Comparison of ENCODE assay signal across 22 mouse cellular contexts in genomic region chr1:59243770-59244169, GRCm38 (mm10). TPM values are rescaled to one million over a fixed set of nuclear protein-coding genes. Genes with fewer than 3 reads are reported as not detected.
DNase-seq lines count a peak whose midpoint lies in the region; ATAC-seq and TF ChIP-seq lines count a peak whose summit lies in the region.
"Had no signal": no experiment of that assay in that cellular context is flagged by ENCODE, and none has a peak within 500 bp of the region (broad histone marks: within the 10 kb centered on the region; RNA-seq: fewer than 3 reads in every experiment).

No protein-coding gene starts in this region.

- no peaks in the 10 kb centered on the region for H3K36me3 ChIP-seq in lung, postnatal 0 days (ENCODE audit: insufficient read depth, low read length)
- no peaks in the 10 kb centered on the region for H3K36me3 ChIP-seq in MEL (ENCODE audit: control insufficient read depth in 1 of 2, insufficient read depth in 2 of 2, low read length in 2 of 2)
- H3K36me3 ChIP-seq in stomach, postnatal 0 days (ENCODE audit: control insufficient read depth, insufficient read depth, low read length): no peaks in the 10 kb centered on the region
- H3K36me3 ChIP-seq: heart, embryonic 12.5 days; hindbrain, embryonic 12.5 days had no signal

- H3K27ac ChIP-seq in lung, postnatal 0 days (ENCODE audit: low read length): no peak overlapping the region
- H3K27ac ChIP-seq in MEL (ENCODE audit: control insufficient read depth, low read depth, low read length): no peak overlapping the region
- no peak overlapping the region for H3K27ac ChIP-seq in stomach, postnatal 0 days (replicated peaks)
- H3K27ac ChIP-seq: forebrain, embryonic 13.5 days; hindbrain, embryonic 12.5 days had no signal

- H3K4me2 ChIP-seq in lung, postnatal 0 days (replicated peaks; ENCODE audit: low read depth, low read length): no peak overlapping the region
- no peak overlapping the region for H3K4me2 ChIP-seq in stomach, postnatal 0 days (replicated peaks; ENCODE audit: low read depth)
- H3K4me2 ChIP-seq: forebrain, embryonic 13.5 days; heart, embryonic 12.5 days; hindbrain, embryonic 12.5 days had no signal

- H3K4me1 ChIP-seq in lung, postnatal 0 days (ENCODE audit: insufficient read depth, low read depth, low read length): no peaks in the 10 kb centered on the region
- H3K4me1 ChIP-seq in lung, adult 2 months (ENCODE audit: control insufficient read depth, insufficient read depth, low read length): no peaks in the 10 kb centered on the region
- no peaks in the 10 kb centered on the region for H3K4me1 ChIP-seq in MEL (ENCODE audit: control insufficient read depth in 1 of 2, insufficient read depth in 2 of 2, low read length in 2 of 2)
- no peaks in the 10 kb centered on the region for H3K4me1 ChIP-seq in stomach, postnatal 0 days (replicated peaks; ENCODE audit: control insufficient read depth, insufficient read depth)
- H3K4me1 ChIP-seq: forebrain, embryonic 13.5 days; heart, embryonic 12.5 days; hindbrain, embryonic 12.5 days had no signal

- TF ChIP-seq RAD21 in MEL (IDR thresholded peaks at IDR 0.05; ENCODE audit: low read depth, low read length): peak; percentile 24; the same call in 1 of the 2 replicates

- no peak overlapping the region for H3K9ac ChIP-seq in lung, postnatal 0 days (replicated peaks; ENCODE audit: low read depth)
- H3K9ac ChIP-seq in MEL (ENCODE audit: control insufficient read depth, low read depth, low read length, poor library complexity, severe bottlenecking): no peak overlapping the region
- no peak overlapping the region for H3K9ac ChIP-seq in stomach, postnatal 0 days (ENCODE audit: low read length)
- H3K9ac ChIP-seq: forebrain, embryonic 13.5 days; forebrain, postnatal 0 days; heart, embryonic 12.5 days; hindbrain, embryonic 12.5 days had no signal

- H3K9me3 ChIP-seq in lung, postnatal 0 days (ENCODE audit: low read length): no peaks in the 10 kb centered on the region
- H3K9me3 ChIP-seq in MEL (replicated peaks; ENCODE audit: insufficient read depth, low read length): no peaks in the 10 kb centered on the region
- H3K9me3 ChIP-seq in stomach, postnatal 0 days (ENCODE audit: control insufficient read depth, low read length): no peaks in the 10 kb centered on the region
- H3K9me3 ChIP-seq: heart, embryonic 12.5 days had no signal

- no peak for TF ChIP-seq POLR2A in lung, adult 2 months (IDR thresholded peaks at IDR 0.05; ENCODE audit: borderline replicate concordance, extremely low read depth, low read depth, low read length)
- TF ChIP-seq POLR2A in MEL (IDR thresholded peaks at IDR 0.05; ENCODE audit: control insufficient read depth in 1 of 2, insufficient read depth in 1 of 2, low read depth in 1 of 2, low read length in 2 of 2, poor library complexity in 1 of 2): no peak

- no peak overlapping the region for H3K4me3 ChIP-seq in lung, postnatal 0 days (ENCODE audit: low read depth, low read length)
- H3K4me3 ChIP-seq in lung, adult 2 months (replicated peaks; ENCODE audit: extremely low read depth, low read depth, low read length): no peak overlapping the region
- H3K4me3 ChIP-seq in MEL (ENCODE audit: control insufficient read depth in 1 of 2, insufficient read depth in 1 of 2, low read depth in 2 of 2, low read length in 2 of 2): no peak overlapping the region
- no peak overlapping the region for H3K4me3 ChIP-seq in stomach, postnatal 0 days (ENCODE audit: low read depth, low read length)
- H3K4me3 ChIP-seq: forebrain, embryonic 13.5 days; heart, embryonic 12.5 days; hindbrain, embryonic 12.5 days had no signal

- no peaks in the 10 kb centered on the region for H3K79me2 ChIP-seq in MEL (ENCODE audit: control insufficient read depth, insufficient read depth, low read length, poor library complexity)

- no peak for TF ChIP-seq EP300 in lung, postnatal 0 days (IDR thresholded peaks at IDR 0.05)
- no peak for TF ChIP-seq EP300 in MEL (IDR thresholded peaks at IDR 0.05; ENCODE audit: low read depth in 1 of 2, low read length in 2 of 2)
- no peak for TF ChIP-seq EP300 in stomach, postnatal 0 days (optimal IDR thresholded peaks at IDR 0.05)

- ATAC-seq in lung, postnatal 0 days: no peak
- ATAC-seq in stomach, postnatal 0 days (ENCODE audit: low FRiP score, low TSS enrichment): no peak
- ATAC-seq: activated CD4-positive, CD25-positive, alpha-beta regulatory T cell, adult 4 months; forebrain, embryonic 13.5 days; forebrain, postnatal 0 days; hindbrain, embryonic 16.5 days had no signal

- 0 out of 2 replicates have a peak, but pooled peaks have one; percentile 8 for TF ChIP-seq CTCF in lung, postnatal 0 days (IDR thresholded peaks at IDR 0.05)
- TF ChIP-seq CTCF in lung, adult 2 months (IDR thresholded peaks at IDR 0.05; ENCODE audit: insufficient read depth, low read length): no peak
- TF ChIP-seq CTCF in MEL (IDR thresholded peaks at IDR 0.05 in 2 of 3, conservative IDR thresholded peaks at IDR 0.05 in 1 of 3; ENCODE audit: control insufficient read depth in 1 of 3, insufficient read depth in 1 of 3, low read depth in 2 of 3, low read length in 3 of 3, poor library complexity in 1 of 3, severe bottlenecking in 1 of 3): peak in 2 of 3 experiments; percentile 12 to 42; a peak in 2 of 6 replicates
- peak; percentile 12; the same call in 1 of the 2 replicates for TF ChIP-seq CTCF in stomach, postnatal 0 days (IDR thresholded peaks at IDR 0.05; ENCODE audit: low read depth)

- no peaks in the 10 kb centered on the region for H3K27me3 ChIP-seq in lung, postnatal 0 days (replicated peaks; ENCODE audit: insufficient read depth, low read length)
- H3K27me3 ChIP-seq in MEL (ENCODE audit: control insufficient read depth in 1 of 2, insufficient read depth in 2 of 2, low read length in 2 of 2): no peaks in the 10 kb centered on the region; a peak in 1 of 4 replicates
- H3K27me3 ChIP-seq in stomach, postnatal 0 days (ENCODE audit: control insufficient read depth, insufficient read depth, low read length): no peaks in the 10 kb centered on the region
- H3K27me3 ChIP-seq: CH12.LX; forebrain, embryonic 13.5 days; heart, embryonic 12.5 days; hindbrain, embryonic 12.5 days had no signal

- 55% methylated on average over 2 of the region's 2 CpGs for WGBS in lung, postnatal 0 days
- 60% methylated on average over 2 of the region's 2 CpGs for WGBS in lung, adult 2 months
- WGBS in stomach, postnatal 0 days: 68% methylated on average over 2 of the region's 2 CpGs

- intact Hi-C loops in heart, postnatal 10 days (cut with DNase I): no loop called here

- peak; percentile 3 for DNase-seq in heart, adult 11 months
- no peak for DNase-seq in heart, postnatal 10 days
- no peak for DNase-seq in lung, postnatal 0 days (ENCODE audit: low spot score)
- no peak for DNase-seq in lung, adult 2 months
- DNase-seq in MEL (ENCODE audit: low read depth, low spot score): peak; percentile 20
- no peak for DNase-seq in stomach, postnatal 0 days (ENCODE audit: low spot score)
- DNase-seq in adrenal gland, adult 8-10 months: no peak
- DNase-seq in adrenal gland, postnatal 36 days: no peak
- DNase-seq: cerebellum, adult 11 months; cerebellum, adult 8-10 months; cerebellum, postnatal 14 days; forebrain, postnatal 0 days; gastrocnemius, postnatal 14 days; heart, postnatal 36 days; kidney, adult 2 months had no signal

TF ChIP-seq in MEL, 35 proteins besides CTCF, POLR2A, EP300 and RAD21:
- TF ChIP-seq UBTF (IDR thresholded peaks at IDR 0.05; ENCODE audit: borderline replicate concordance, insufficient read depth, low read depth, low read length) (no peak), NRF1 (IDR thresholded peaks at IDR 0.05; ENCODE audit: insufficient read depth, low read depth, low read length, poor library complexity, severe bottlenecking) (no peak), ZC3H11A (IDR thresholded peaks at IDR 0.05; ENCODE audit: low read depth, low read length) (0 out of 2 replicates have a peak, but pooled peaks have one; percentile 9), SMC3 (IDR thresholded peaks at IDR 0.05; ENCODE audit: low read depth, low read length) (peak; percentile 32), MYB (IDR thresholded peaks at IDR 0.05; ENCODE audit: low read depth, low read length) (no peak), ZNF384 (IDR thresholded peaks at IDR 0.05; ENCODE audit: low read depth, low read length) (no peak), E2F4 (IDR thresholded peaks at IDR 0.05; ENCODE audit: borderline replicate concordance, low read depth, low read length) (no peak), SIN3A (IDR thresholded peaks at IDR 0.05; ENCODE audit: low read length) (no peak)

RNA-seq across cellular contexts. Expression of gene Als2, which starts 6.7 kb away (rescaled TPM):
- 10 to 100 TPM; 10.7 to 11.0 TPM for total RNA-seq in heart, postnatal 10 days (2021)
- 3.4 and 4.0 TPM in 2 replicates for polyA plus RNA-seq in lung, postnatal 0 days (2015; fragmentation: Nextera tagmentation; extraction: Ambion mirVana)
- polyA plus RNA-seq in lung, adult 2 months (2012; rRNA removed): 4.4 and 5.4 TPM in 2 replicates
- 7.4 and 9.1 TPM in 2 replicates for total RNA-seq in MEL (2012; rRNA removed)
- polyA plus RNA-seq in MEL (2012; ENCODE audit: insufficient read depth in 1 of 2, insufficient read length in 2 of 2, low read depth in 1 of 2, low replicate concordance in 2 of 2, missing spikeins in 1 of 2): 1 to 10 TPM in 1 of 2 experiments, not detected in 1; 8.5 TPM
- polyA plus RNA-seq in stomach, postnatal 0 days (2015; fragmentation: Nextera tagmentation; extraction: Ambion mirVana): 3.4 and 3.6 TPM in 2 replicates
- 10 to 100 TPM; 11.2 to 13.5 (median 13.2) TPM for total RNA-seq in adrenal gland, adult 8-10 months (2022)
- 10 to 100 TPM; 10.5 to 11.2 TPM for total RNA-seq in adrenal gland, postnatal 36 days (2021)

RNA-seq across cellular contexts. Expression of gene Cdk15, which starts 12.9 kb away (rescaled TPM):
- total RNA-seq in heart, postnatal 10 days (2021): under 1 TPM in 1 of 2 experiments, not detected in 1; 0.22 TPM
- polyA plus RNA-seq in lung, postnatal 0 days (2015; fragmentation: Nextera tagmentation; extraction: Ambion mirVana): 0.13 and 0.35 TPM in 2 replicates
- polyA plus RNA-seq in lung, adult 2 months (2012; rRNA removed): 0.07 TPM in 1 of 2 replicates, not detected in the other
- not detected in 2 replicates for total RNA-seq in MEL (2012; rRNA removed)
- polyA plus RNA-seq in MEL (2012; ENCODE audit: insufficient read depth in 1 of 2, insufficient read length in 2 of 2, low read depth in 1 of 2, low replicate concordance in 2 of 2, missing spikeins in 1 of 2): not detected
- polyA plus RNA-seq in stomach, postnatal 0 days (2015; fragmentation: Nextera tagmentation; extraction: Ambion mirVana): 0.31 and 0.49 TPM in 2 replicates
- total RNA-seq in adrenal gland, adult 8-10 months (2022): under 1 TPM in 3 of 4 experiments, not detected in 1; 0.19 to 0.49 (median 0.35) TPM
- under 1 TPM in 1 of 2 experiments, not detected in 1; 0.20 TPM for total RNA-seq in adrenal gland, postnatal 36 days (2021)
- total RNA-seq: heart, adult 8-10 months; heart, postnatal 36 days had no signal
- polyA plus RNA-seq: activated CD4-positive, CD25-positive, alpha-beta regulatory T cell, adult 4 months had no signal

Comparison
In these comparisons a context has a peak if more than half of its experiments do, and no peak if none do; other contexts are left out.
1. DNase-seq: peak in heart, adult 11 months (single experiment) and MEL (single experiment); none in heart, postnatal 10 days (0 of 2), lung, postnatal 0 days (single experiment), lung, adult 2 months (single experiment), stomach, postnatal 0 days (single experiment), adrenal gland, adult 8-10 months (single experiment) and adrenal gland, postnatal 36 days (0 of 2).